Mouse (Mus musculus): ENCODE measurements around the gene H60b.

DNA sequence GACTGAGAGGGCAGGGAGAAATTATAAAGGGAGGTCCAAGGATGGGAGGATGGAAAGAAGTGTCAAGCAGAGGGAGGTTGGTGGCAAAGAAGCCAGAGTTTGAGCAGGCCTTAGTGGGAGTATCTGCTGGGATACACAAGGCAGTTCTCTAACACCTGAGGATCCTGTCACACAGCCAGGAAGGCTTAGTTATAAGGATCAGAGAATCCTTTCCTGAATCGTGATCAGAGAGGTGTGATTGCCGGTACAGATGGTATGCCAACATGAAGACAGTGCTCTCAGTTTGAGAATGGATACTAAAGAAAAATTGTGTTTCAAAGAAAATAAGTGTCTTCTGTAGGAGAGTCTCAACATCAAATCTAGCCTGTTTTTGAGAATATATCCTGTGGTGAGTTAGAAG is 164.5 kb downstream of the H60b start:
- TF ChIP-seq ZNF384 (IDR thresholded peaks at IDR 0.05; ENCODE audit: low read depth, low read length) (no peak), ZC3H11A (IDR thresholded peaks at IDR 0.05; ENCODE audit: borderline replicate concordance, low read depth, low read length) (no peak), HCFC1 (IDR thresholded peaks at IDR 0.05; ENCODE audit: borderline replicate concordance, insufficient read depth, low read length) (no peak)
